Mouse (Mus musculus) hindbrain, embryonic 15.5 days (tissue): ENCODE measurements around the gene Blmh. TPM values are rescaled to one million over a fixed set of nuclear protein-coding genes. Genes with fewer than 3 reads are reported as not detected.

Experiments used
- ATAC-seq: fragments of 200-750 bp; cut with Nextera tagmentation; 2 replicates; pipeline ENCODE4 v1.8.0; 2017; ENCODE audit warnings: low read depth, moderate number of reproducible peaks, moderate TSS enrichment; ENCODE audit not compliant: low FRiP score
- H3K27ac ChIP-seq: fragments of 300-500 bp; sonication (generic); replicated peaks from 2 replicates; pipeline ENCODE4 v1.5.1; 2015; ENCODE audit warnings: mild to moderate bottlenecking, inconsistent platforms
- H3K27me3 ChIP-seq: fragments of 300-500 bp; sonication (generic); 2 replicates; pipeline ENCODE4 v1.6.1; 2015; ENCODE audit warnings: control low read depth, inconsistent platforms
- H3K36me3 ChIP-seq: fragments of 300-500 bp; sonication (generic); 2 replicates; pipeline ENCODE4 v1.6.1; 2015; ENCODE audit warnings: control low read depth, inconsistent platforms
- H3K4me1 ChIP-seq: fragments of 300-500 bp; sonication (generic); replicated peaks from 2 replicates; pipeline ENCODE4 v1.6.1; 2015; ENCODE audit warnings: control low read depth, inconsistent platforms
- H3K4me2 ChIP-seq: fragments of 300-500 bp; sonication (generic); 2 replicates; pipeline ENCODE4 v1.6.1; 2015; ENCODE audit warnings: moderate library complexity, mild to moderate bottlenecking, inconsistent platforms
- H3K4me3 ChIP-seq: fragments of 300-500 bp; sonication (generic); 2 replicates; pipeline ENCODE4 v1.5.1; 2015; ENCODE audit warnings: mild to moderate bottlenecking, inconsistent platforms
- H3K9ac ChIP-seq: fragments of 300-500 bp; sonication (generic); 2 replicates; pipeline ENCODE4 v1.6.1; 2015; ENCODE audit warnings: inconsistent platforms
- H3K9me3 ChIP-seq: fragments of 300-500 bp; sonication (generic); 2 replicates; pipeline ENCODE4 v1.6.1; 2016; ENCODE audit warnings: control low read depth, inconsistent platforms
- WGBS: fragments of 180-500 bp; shearing (Covaris S2); methylation state at CpG from one replicate; pipeline ENCODE4 v1.1.7; 2015; 5-methylcytosine and 5-hydroxymethylcytosine counted together
- polyA plus RNA-seq: library from polyadenylated mRNA; unstranded; fragments of >200 nt; fragmentation: Nextera tagmentation; extraction: Ambion mirVana; gene quantifications from 2 replicates; pipeline ENCODE4 v1.2.1, GENCODE M21; 2015

Blmh gene
- polyA plus RNA-seq, 1 experiment from 2014 or later = 131 TPM

DNA sequence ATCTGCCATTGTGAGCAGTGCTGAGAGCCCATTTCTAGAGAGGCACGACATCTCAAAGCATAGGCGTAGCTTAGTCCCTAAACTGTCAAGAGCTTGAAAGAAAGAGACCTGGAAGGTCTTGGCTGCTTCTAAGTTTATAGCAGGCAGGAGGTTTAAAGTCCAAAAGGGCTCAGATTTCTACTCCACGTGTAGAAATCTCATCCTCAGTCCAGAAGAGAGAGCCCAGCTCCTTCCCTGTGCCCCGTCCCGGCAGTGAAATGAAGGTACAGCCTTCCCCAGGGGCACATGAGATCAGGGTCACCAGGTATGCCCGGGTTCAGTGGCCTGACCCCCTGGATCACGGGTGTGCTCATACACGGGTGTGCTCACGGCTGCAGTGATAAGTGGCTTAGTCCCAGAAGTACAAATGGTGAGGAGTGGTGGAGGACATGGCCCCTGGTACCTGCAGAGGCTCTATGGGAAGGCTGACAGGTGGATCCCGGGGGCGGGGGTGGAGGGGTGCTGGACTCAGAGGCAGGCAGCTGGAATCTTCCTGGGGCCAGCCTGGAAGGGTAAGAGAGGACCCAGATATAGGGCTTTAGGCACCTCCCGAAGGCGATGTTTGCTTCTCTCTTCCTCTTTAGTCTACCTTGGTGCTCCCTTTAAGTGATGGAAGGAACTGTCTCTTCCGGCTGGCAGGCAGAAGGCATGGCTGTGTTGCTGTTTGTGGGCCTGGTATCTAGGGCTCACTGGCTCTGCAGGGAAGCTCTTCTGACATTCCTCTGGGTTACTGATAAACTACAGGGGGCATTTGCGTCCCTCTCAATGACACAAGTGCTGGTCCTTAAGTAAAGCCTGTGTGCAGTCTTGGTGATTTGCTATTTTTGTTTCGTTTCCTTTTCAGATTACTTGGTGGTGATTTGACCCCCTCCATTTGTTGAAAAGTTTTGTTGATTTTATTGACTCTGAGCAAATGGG is 84.7 kb downstream of the Blmh start:
- H3K27me3 ChIP-seq = no peaks in the 10 kb centered on the region
- H3K36me3 ChIP-seq = no peaks in the 10 kb centered on the region
- no peaks in the 10 kb centered on the region for H3K4me1 ChIP-seq
- H3K4me2 ChIP-seq = no peak overlapping the region
- H3K9ac ChIP-seq = no peak overlapping the region
- ATAC-seq = no peak
- 80% methylated on average over 16 of the region's 16 CpGs for WGBS
- no peak overlapping the region for H3K4me3 ChIP-seq
- no peak overlapping the region for H3K27ac ChIP-seq
- H3K9me3 ChIP-seq = no peaks in the 10 kb centered on the region

DNA sequence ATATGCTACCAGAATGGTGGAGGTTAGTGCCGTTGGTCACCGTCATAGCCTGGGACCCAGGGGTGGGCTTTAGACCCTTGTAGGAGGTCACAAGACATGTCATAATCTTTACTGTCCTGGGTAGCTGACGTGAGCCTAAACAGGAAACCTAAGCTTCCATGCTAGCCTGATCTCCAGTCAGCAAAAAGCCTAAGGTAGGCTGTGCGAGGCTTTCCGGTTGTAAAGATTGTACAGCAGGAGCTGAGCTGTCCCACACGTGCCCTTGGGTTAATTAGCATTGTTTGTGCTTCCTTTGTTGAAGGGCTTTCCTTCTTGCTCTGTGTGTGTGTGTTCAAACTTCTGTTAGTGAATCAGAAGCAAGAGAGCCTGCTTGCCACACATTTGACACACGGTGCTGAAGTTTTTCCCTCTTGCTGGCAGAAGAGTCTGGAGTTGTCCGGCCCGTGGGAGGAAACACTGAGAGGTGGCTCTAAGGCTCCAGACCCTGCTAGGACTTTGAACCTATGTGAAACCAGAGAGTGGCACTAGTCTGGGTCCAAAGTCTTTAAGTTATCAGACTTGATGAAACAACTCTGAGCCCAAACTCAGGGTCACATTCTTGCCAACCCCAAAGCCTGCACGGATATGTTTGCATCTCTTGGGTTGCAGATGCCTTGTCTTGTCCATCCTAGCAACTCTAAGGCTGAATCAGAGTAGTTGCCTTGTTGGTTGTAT is 86.3 kb downstream of the Blmh start:
- 82% methylated on average over 10 of the region's 10 CpGs for WGBS
- H3K4me2 ChIP-seq = no peak overlapping the region
- no peak overlapping the region for H3K27ac ChIP-seq
- H3K36me3 ChIP-seq = no peaks in the 10 kb centered on the region
- no peak overlapping the region for H3K4me3 ChIP-seq
- no peaks in the 10 kb centered on the region for H3K27me3 ChIP-seq
- H3K4me1 ChIP-seq = no peaks in the 10 kb centered on the region
- no peaks in the 10 kb centered on the region for H3K9me3 ChIP-seq
- ATAC-seq = no peak
- no peak overlapping the region for H3K9ac ChIP-seq

DNA sequence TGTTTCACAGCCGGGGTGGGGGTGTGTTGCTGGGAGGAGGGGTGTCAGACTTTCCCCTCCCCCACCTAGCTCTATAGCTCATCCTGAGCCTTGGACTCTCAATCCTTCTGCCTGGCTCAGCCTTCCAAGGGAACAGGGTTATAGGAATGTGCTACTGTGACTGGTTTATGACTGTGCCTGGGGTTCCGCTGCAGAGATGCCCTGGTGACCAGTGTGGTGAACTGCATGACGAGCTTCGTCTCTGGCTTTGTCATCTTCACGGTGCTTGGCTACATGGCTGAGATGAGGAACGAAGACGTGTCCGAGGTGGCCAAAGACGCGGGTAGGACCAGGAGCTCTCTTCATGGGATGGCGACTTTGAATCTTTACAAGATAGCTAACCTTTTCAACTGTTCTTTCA is 93.4 kb downstream of the Blmh start:
- no peak overlapping the region for H3K9ac ChIP-seq
- ATAC-seq = no peak
- H3K9me3 ChIP-seq = no peaks in the 10 kb centered on the region
- H3K4me3 ChIP-seq = no peak overlapping the region
- no peak overlapping the region for H3K4me2 ChIP-seq
- H3K27me3 ChIP-seq = no peaks in the 10 kb centered on the region
- H3K4me1 ChIP-seq = no peaks in the 10 kb centered on the region
- no peaks in the 10 kb centered on the region for H3K36me3 ChIP-seq
- no peak overlapping the region for H3K27ac ChIP-seq
- 74% methylated on average over 11 of the region's 11 CpGs for WGBS

DNA sequence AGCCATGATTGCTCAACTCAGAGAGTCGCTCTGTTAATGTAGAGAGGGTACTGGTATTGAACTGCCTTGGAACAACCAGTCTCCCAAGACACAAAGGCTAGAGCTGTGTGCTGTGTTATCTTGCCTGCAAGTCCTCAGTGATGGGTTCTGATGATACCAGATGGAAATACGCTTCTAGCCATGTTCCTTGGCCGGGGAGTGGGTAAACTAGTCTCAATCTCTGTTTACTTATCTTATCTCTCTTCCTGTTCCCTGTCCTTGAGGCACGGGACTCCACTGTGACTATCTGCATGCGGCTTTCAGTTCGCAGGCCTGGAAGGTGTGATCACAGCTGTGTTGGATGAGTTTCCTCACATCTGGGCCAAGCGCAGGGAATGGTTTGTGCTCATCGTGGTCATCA is 94.9 kb downstream of the Blmh start:
- H3K9me3 ChIP-seq = no peaks in the 10 kb centered on the region
- no peaks in the 10 kb centered on the region for H3K36me3 ChIP-seq
- WGBS = 84% methylated on average over 8 of the region's 8 CpGs
- H3K4me3 ChIP-seq = no peak overlapping the region
- H3K27ac ChIP-seq = no peak overlapping the region
- H3K27me3 ChIP-seq = no peaks in the 10 kb centered on the region
- ATAC-seq = no peak
- no peak overlapping the region for H3K9ac ChIP-seq
- H3K4me1 ChIP-seq = no peaks in the 10 kb centered on the region
- H3K4me2 ChIP-seq = no peak overlapping the region

DNA sequence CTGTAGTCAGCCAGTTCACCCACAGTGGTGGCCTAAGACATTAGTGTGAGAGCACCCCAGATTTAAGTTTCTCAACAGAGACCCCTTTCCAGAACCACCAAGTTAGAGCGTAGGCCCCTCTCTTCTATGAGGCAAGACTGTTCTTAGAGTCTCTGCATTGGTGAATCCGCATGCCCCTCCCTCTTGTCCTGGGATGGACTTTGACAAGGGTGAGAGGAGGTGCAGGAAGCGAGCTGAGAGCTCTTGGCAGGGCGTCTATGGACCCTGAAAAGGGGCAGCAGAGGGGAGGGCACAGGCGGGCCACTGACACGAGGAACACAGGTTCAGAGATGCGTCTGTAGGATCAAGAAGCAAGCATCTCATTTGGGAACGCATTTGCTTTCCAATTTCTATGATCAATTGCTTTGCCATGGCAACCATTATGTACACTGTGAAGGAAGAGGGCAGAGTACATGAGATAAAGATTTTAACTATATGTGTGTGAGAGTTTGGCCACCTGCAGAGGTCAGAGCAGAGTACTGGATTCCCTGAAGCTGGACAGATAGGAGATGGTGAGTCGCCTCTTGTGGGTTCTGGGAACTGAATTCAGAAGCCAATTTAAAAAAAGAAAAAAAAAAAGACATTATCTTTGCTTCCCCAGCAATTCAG is 97.3 kb downstream of the Blmh start:
- no peaks in the 10 kb centered on the region for H3K27me3 ChIP-seq
- WGBS = 73% methylated on average over 9 of the region's 9 CpGs
- no peak overlapping the region for H3K4me3 ChIP-seq
- no peak overlapping the region for H3K9ac ChIP-seq
- H3K27ac ChIP-seq = no peak overlapping the region
- ATAC-seq = no peak
- H3K4me2 ChIP-seq = no peak overlapping the region
- H3K9me3 ChIP-seq = no peaks in the 10 kb centered on the region
- H3K36me3 ChIP-seq = no peaks in the 10 kb centered on the region
- no peaks in the 10 kb centered on the region for H3K4me1 ChIP-seq

DNA sequence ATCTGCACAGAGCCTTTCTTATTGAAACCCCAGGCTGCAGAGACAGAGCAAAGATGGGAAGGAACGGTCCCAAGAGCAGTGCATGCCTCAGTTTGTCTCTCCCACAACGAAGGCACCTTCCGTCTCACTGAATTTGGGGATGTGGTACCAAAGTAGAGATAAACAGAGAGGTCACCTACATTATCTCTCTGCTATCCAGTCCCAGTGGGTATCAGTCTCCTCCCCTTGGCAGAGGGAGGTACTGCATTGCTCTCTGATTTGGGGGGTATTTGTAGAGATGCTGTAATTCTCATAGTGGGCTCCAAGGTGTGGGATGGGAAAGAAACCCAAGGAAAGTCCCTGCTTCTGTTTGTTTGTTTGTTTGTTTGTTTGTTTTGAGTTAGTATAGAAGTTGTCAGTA is 102.0 kb downstream of the Blmh start:
- H3K4me1 ChIP-seq = no peaks in the 10 kb centered on the region
- H3K9me3 ChIP-seq = no peaks in the 10 kb centered on the region
- no peaks in the 10 kb centered on the region for H3K27me3 ChIP-seq
- H3K4me2 ChIP-seq = no peak overlapping the region
- no peak overlapping the region for H3K4me3 ChIP-seq
- ATAC-seq = no peak
- H3K27ac ChIP-seq = no peak overlapping the region
- no peaks in the 10 kb centered on the region for H3K36me3 ChIP-seq
- 78% methylated on average over 3 of the region's 3 CpGs for WGBS
- H3K9ac ChIP-seq = no peak overlapping the region

DNA sequence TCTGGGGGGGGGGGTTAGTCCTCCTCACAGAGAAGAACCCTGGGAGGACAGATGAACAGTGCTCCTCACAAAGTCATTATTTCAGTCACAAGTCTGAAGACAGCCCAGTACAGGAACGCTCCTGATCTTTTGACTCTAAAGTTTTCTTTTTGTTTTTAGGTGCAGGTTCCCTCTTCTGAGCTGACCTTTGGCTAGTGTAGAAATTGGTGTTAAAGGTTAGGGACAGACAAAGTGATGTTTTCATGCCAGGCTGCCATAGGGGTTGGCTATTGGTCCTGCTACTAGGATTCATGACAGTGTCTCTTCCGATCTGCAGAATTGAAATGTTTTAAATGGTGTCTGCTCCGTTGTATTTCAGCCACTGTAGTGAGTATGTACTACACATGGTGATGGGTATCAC is 103.5 kb downstream of the Blmh start:
- Histone ChIP-seq H3K4me1 (no peaks in the 10 kb centered on the region), H3K4me3 (no peak overlapping the region), H3K36me3 (no peaks in the 10 kb centered on the region), H3K9me3 (no peaks in the 10 kb centered on the region), H3K9ac (no peak overlapping the region), H3K27me3 (no peaks in the 10 kb centered on the region), H3K4me2 (no peak overlapping the region), H3K27ac (no peak overlapping the region)
- ATAC-seq = no peak
- WGBS = 92% methylated on average over 3 of the region's 3 CpGs

DNA sequence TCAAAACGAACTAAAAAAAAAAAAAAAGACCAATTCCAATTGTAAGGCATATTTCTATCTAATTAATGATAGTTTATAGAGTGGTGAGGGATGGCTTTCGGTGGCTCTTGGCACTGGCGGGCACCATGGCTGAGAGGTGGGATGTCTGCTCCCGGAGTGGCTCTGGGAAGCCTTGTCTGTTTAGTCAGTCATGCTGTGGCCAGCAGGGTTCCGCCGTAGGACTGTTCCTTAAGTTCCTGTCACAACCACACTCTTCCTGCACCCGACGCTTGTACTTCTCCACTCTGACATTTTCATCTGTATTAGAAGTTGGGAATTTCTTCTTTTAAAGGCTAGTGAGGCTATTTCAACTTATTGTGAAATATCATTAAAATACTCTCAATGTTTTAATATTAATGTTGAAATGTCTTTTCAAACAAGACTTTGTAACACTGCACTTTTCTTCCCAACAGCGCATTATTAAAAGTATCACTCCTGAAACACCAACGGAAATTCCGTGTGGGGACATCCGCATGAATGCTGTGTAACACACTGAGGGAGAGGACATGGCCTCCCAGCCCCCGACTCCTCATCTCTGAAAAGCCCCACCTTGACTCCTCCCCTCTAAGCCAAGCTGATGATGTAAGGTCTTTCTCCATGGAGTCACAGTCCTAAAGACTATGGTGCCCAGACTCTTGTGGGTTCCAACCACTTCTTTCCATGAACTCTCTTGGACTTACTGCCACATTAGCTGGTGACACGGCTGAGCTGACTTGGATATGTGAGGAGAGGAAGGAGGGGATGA is 106.7 kb downstream of the Blmh start:
- Histone ChIP-seq H3K27ac (no peak overlapping the region), H3K4me3 (no peak overlapping the region), H3K4me2 (no peak overlapping the region), H3K9me3 (no peaks in the 10 kb centered on the region), H3K4me1 (no peaks in the 10 kb centered on the region), H3K27me3 (no peaks in the 10 kb centered on the region), H3K9ac (no peak overlapping the region), H3K36me3 (no peaks in the 10 kb centered on the region)
- no peak for ATAC-seq
- WGBS = 79% methylated on average over 14 of the region's 14 CpGs

Other genes with a start within 250 kb of the Blmh start
- gene Trarg1, start 245.0 kb upstream of the Blmh start, polyA plus RNA-seq = 0.82 and 2.8 TPM in 2 replicates
- 24.3 and 25.4 TPM in 2 replicates for gene Gosr1, start 161.2 kb upstream of the Blmh start, polyA plus RNA-seq
- 5.4 and 6.3 TPM in 2 replicates for gene Cpd, start 77.8 kb upstream of the Blmh start, polyA plus RNA-seq
- not detected in 2 replicates for gene Tmigd1, start 22.6 kb upstream of the Blmh start, polyA plus RNA-seq
- 8.5 and 9.3 TPM in 2 replicates for gene Slc6a4, start 73.8 kb downstream of the Blmh start, polyA plus RNA-seq
- gene Nsrp1, start 153.6 kb downstream of the Blmh start, polyA plus RNA-seq = 53.7 and 54.3 TPM in 2 replicates